Mouse (Mus musculus): ENCODE measurements around the gene Scamp3. TPM values are rescaled to one million over a fixed set of nuclear protein-coding genes. Genes with fewer than 3 reads are reported as not detected.

Gene Scamp3
- total and polyA plus RNA-seq, 3 experiments: 101 to 287 TPM; not detected in 1

DNA sequence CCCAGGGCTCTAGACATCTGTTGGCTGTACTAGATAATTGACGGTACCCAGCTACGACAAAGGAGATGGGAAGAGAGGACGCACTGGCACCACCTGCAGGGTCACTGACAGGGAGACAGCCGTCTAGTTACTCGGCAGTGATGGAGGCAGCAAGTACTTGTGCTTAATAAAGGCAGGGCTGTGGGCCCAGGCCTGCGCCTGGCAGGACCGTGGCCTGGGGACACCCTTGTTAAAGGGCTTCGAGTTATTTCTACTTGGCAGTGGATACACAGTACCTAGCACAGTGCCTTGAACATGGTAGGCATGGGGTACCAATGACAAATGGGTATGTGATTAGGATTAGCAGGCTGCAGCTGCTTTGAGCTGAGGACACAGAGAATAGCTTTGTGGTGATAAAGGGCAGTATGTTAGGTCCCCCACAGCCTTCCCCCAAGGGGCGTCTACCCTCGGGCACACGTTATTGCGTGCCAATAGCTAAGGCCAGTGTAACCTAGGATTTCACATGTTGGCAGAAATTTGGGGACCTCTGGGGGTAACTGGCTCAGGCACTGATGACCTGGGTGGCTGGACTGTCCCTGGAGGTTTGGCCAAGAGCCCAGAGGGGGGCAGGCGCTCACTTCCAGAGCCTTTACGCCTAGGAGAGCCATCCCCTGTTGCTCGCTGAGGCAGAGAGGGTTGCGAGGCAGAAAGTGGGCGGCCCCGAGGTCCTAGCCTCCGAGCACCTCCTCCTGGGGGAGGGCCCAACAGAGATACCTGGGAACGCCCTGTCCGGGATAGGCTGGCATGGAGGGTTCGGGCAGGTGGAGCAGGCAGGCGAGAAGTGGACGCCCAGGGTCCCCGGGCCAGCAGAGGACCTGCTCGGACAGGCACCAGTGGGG lies 29.9 kb upstream of the Scamp3 start:
- no peak for DNase-seq (ENCODE audit: low read depth, low spot score)
- H3K9ac ChIP-seq (ENCODE audit: control insufficient read depth, low read depth, low read length, poor library complexity, severe bottlenecking): no peak overlapping the region
- H3K4me3 ChIP-seq (ENCODE audit: control insufficient read depth in 1 of 2, insufficient read depth in 1 of 2, low read depth in 2 of 2, low read length in 2 of 2): no peak overlapping the region
- no peaks in the 10 kb centered on the region for H3K9me3 ChIP-seq (replicated peaks; ENCODE audit: insufficient read depth, low read length)
- no peaks in the 10 kb centered on the region for H3K27me3 ChIP-seq (ENCODE audit: control insufficient read depth in 1 of 2, insufficient read depth in 2 of 2, low read length in 2 of 2)
- no peaks in the 10 kb centered on the region for H3K79me2 ChIP-seq (ENCODE audit: control insufficient read depth, insufficient read depth, low read length, poor library complexity)
- H3K27ac ChIP-seq (ENCODE audit: control insufficient read depth, low read depth, low read length): no peak overlapping the region
- 0 out of 2 replicates have a peak, but pooled peaks have one; percentile 7 for TF ChIP-seq SMC3 (IDR thresholded peaks at IDR 0.05; ENCODE audit: low read depth, low read length)
- peak; percentile 5 for TF ChIP-seq ZMIZ1 (IDR thresholded peaks at IDR 0.05; ENCODE audit: low read depth, low read length)
- no peak for TF ChIP-seq MAZ (IDR thresholded peaks at IDR 0.05; ENCODE audit: low read depth, low read length)
- no peak for TF ChIP-seq JUND (IDR thresholded peaks at IDR 0.05; ENCODE audit: low read depth, low read length)
- TF ChIP-seq BHLHE40 (IDR thresholded peaks at IDR 0.05; ENCODE audit: borderline replicate concordance, low read depth, low read length): no peak
- TF ChIP-seq MXI1 (IDR thresholded peaks at IDR 0.05; ENCODE audit: low read depth, low read length): no peak
- no peak for TF ChIP-seq ZC3H11A (IDR thresholded peaks at IDR 0.05; ENCODE audit: low read depth, low read length)
- TF ChIP-seq NRF1 (IDR thresholded peaks at IDR 0.05; ENCODE audit: insufficient read depth, low read depth, low read length, poor library complexity, severe bottlenecking): no peak
- no peak for TF ChIP-seq E2F4 (IDR thresholded peaks at IDR 0.05; ENCODE audit: borderline replicate concordance, low read depth, low read length)
- TF ChIP-seq ELF1 (IDR thresholded peaks at IDR 0.05; ENCODE audit: low read depth, low read length): no peak
- no peak for TF ChIP-seq ETS1 (IDR thresholded peaks at IDR 0.05; ENCODE audit: low read depth, low read length)
- TF ChIP-seq POLR2AphosphoS2 (IDR thresholded peaks at IDR 0.05; ENCODE audit: low read length): peak; percentile 27; the same call in 1 of the 2 replicates
- no peak; a peak in 1 of 6 replicates for TF ChIP-seq CTCF (IDR thresholded peaks at IDR 0.05 in 2 of 3, conservative IDR thresholded peaks at IDR 0.05 in 1 of 3; ENCODE audit: control insufficient read depth in 1 of 3, insufficient read depth in 1 of 3, low read depth in 2 of 3, low read length in 3 of 3, poor library complexity in 1 of 3, severe bottlenecking in 1 of 3)
- 0 out of 2 replicates have a peak, but pooled peaks have one; percentile 59 for TF ChIP-seq POLR2AphosphoS5 (IDR thresholded peaks at IDR 0.05; ENCODE audit: borderline replicate concordance, low read depth, low read length)
- no peak; the same call in 1 of the 2 replicates for TF ChIP-seq CHD2 (IDR thresholded peaks at IDR 0.05; ENCODE audit: low read length)
- peaks cover 4 to 10% of the 10 kb centered on the region in 2 experiments; a peak in 3 of 4 replicates for H3K36me3 ChIP-seq (ENCODE audit: control insufficient read depth in 1 of 2, insufficient read depth in 2 of 2, low read length in 2 of 2)
- H3K4me1 ChIP-seq (ENCODE audit: control insufficient read depth in 1 of 2, insufficient read depth in 2 of 2, low read length in 2 of 2): peaks cover 0 to 8% of the 10 kb centered on the region in 2 experiments; a peak in 2 of 4 replicates

DNA sequence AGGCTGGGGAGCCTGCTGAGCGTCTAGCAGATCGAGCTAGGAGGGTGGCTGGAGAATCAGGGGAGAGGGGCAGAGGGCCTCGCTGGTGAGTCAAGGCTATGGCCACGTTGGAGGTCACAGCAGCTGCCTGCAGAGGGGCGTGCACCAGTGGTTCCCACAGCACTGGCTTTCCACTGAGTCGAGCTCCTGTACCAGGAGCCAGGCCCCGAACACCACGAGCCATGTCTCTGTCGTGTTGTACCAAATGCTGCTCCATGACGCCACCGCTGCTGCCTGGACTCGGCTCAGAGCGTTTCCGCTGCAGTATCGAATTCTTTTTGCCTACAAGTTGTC lies 29.3 kb upstream of the Scamp3 start:
- H3K9ac ChIP-seq (ENCODE audit: control insufficient read depth, low read depth, low read length, poor library complexity, severe bottlenecking): no peak overlapping the region
- H3K9me3 ChIP-seq (replicated peaks; ENCODE audit: insufficient read depth, low read length): no peaks in the 10 kb centered on the region
- no peak overlapping the region for H3K4me3 ChIP-seq (ENCODE audit: control insufficient read depth in 1 of 2, insufficient read depth in 1 of 2, low read depth in 2 of 2, low read length in 2 of 2)
- H3K27ac ChIP-seq (ENCODE audit: control insufficient read depth, low read depth, low read length): no peak overlapping the region
- 0 out of 2 replicates have a peak, but pooled peaks have one; percentile 0 for TF ChIP-seq ZMIZ1 (IDR thresholded peaks at IDR 0.05; ENCODE audit: low read depth, low read length)
- no peak; a peak in 1 of 4 replicates for TF ChIP-seq POLR2A (IDR thresholded peaks at IDR 0.05; ENCODE audit: control insufficient read depth in 1 of 2, insufficient read depth in 1 of 2, low read depth in 1 of 2, low read length in 2 of 2, poor library complexity in 1 of 2)
- peaks cover 0 to 8% of the 10 kb centered on the region in 2 experiments; a peak in 2 of 4 replicates for H3K4me1 ChIP-seq (ENCODE audit: control insufficient read depth in 1 of 2, insufficient read depth in 2 of 2, low read length in 2 of 2)
- H3K36me3 ChIP-seq (ENCODE audit: control insufficient read depth in 1 of 2, insufficient read depth in 2 of 2, low read length in 2 of 2): peaks cover 4 to 10% of the 10 kb centered on the region in 2 experiments; a peak in 3 of 4 replicates
- H3K79me2 ChIP-seq (ENCODE audit: control insufficient read depth, insufficient read depth, low read length, poor library complexity): no peaks in the 10 kb centered on the region
- no peaks in the 10 kb centered on the region for H3K27me3 ChIP-seq (ENCODE audit: control insufficient read depth in 1 of 2, insufficient read depth in 2 of 2, low read length in 2 of 2)
- DNase-seq (ENCODE audit: low read depth, low spot score): no peak
